Mouse (Mus musculus): ENCODE measurements at regions not wholly inside any gene's neighbourhood (a gene's known extent, or its start where the extent isn't known, plus 50 kb on each side); places are given as distances from the start of the nearest gene placed in this dataset.

DNA sequence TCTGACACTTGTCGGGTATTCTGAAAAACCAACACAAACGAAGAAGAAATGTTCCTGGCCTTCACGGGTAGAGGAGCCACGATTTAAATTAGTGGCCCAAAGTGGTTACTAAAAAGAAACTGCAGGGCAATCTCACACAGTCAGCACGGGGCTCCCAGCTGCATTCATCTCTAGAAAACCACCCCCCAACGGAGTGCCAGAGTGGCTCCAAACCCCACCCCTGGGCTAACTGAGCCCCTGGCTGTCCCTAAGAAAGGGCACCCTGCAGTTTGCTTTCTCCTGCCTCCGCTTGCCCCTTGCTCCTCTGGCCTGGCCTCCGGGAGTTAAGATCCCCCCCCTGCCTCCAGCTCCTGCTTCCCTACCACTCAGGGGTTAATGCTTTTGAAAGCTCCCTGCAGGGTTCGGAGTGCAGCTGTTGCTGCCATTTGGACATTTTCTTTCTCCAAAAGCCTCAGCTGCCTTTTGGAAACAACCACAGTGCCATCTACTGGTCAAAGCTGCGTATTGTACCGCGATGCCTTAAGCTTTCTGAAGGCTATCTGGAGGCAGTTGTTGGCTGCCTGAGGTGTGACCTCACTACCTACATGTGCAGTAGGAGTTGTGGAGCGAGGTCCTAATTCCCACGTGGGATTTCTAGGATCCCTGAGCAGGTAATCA lies 92.9 kb upstream of the Castor2 start:
- Histone ChIP-seq H3K27me3 (ENCODE audit: control insufficient read depth, insufficient read depth, low read length) (no peaks in the 10 kb centered on the region), H3K36me3 (ENCODE audit: control insufficient read depth, insufficient read depth, low read length) (no peaks in the 10 kb centered on the region), H3K4me3 (ENCODE audit: low read depth, low read length) (no peak overlapping the region), H3K9ac (replicated peaks; ENCODE audit: low read depth, low read length) (no peak overlapping the region), H3K4me2 (replicated peaks; ENCODE audit: low read depth, low read length) (peak overlapping the region; percentile 26), H3K4me1 (ENCODE audit: control insufficient read depth, insufficient read depth, low read length) (no peaks in the 10 kb centered on the region), H3K9me3 (ENCODE audit: control insufficient read depth, low read depth, low read length) (peaks cover 3% of the 10 kb centered on the region; the same call in 1 of the 2 replicates), H3K27ac (ENCODE audit: low read length) (no peak overlapping the region)
- WGBS = 4% methylated on average over 14 of the region's 14 CpGs
- ATAC-seq (ENCODE audit: insufficient number of reproducible peaks, insufficient read depth, low FRiP score, low read depth) = peak; percentile 81

DNA sequence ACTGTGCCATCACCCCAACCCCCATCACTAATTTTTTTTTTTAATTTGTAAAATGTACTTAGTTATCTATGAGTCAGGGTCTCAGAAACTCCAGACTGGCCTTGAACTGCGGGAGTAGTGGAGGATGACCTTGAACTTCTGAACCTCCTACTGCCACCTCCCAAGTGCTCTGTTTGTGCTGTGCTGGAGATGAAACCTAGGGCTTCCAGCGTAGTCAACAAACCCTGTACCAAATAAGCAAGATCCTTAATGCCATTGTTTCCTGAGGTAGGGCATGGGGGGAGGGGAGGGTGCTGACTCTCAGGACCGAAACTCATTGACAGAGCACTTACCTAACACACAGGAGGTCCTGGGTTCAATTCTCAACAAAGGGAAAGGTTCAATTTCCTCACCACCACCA lies 93.5 kb upstream of the Castor2 start:
- no peaks in the 10 kb centered on the region for H3K27me3 ChIP-seq (ENCODE audit: control insufficient read depth, insufficient read depth, low read length)
- WGBS = 68% methylated on average over 3 of the region's 3 CpGs
- no peak overlapping the region for H3K9ac ChIP-seq (replicated peaks; ENCODE audit: low read depth, low read length)
- H3K4me1 ChIP-seq (ENCODE audit: control insufficient read depth, insufficient read depth, low read length) = no peaks in the 10 kb centered on the region
- H3K4me3 ChIP-seq (ENCODE audit: low read depth, low read length) = no peak overlapping the region
- ATAC-seq (ENCODE audit: insufficient number of reproducible peaks, insufficient read depth, low FRiP score, low read depth) = no peak
- peaks cover 3% of the 10 kb centered on the region; the same call in 1 of the 2 replicates for H3K9me3 ChIP-seq (ENCODE audit: control insufficient read depth, low read depth, low read length)
- H3K36me3 ChIP-seq (ENCODE audit: control insufficient read depth, insufficient read depth, low read length) = no peaks in the 10 kb centered on the region
- H3K4me2 ChIP-seq (replicated peaks; ENCODE audit: low read depth, low read length) = no peak overlapping the region
- no peak overlapping the region for H3K27ac ChIP-seq (ENCODE audit: low read length)

DNA sequence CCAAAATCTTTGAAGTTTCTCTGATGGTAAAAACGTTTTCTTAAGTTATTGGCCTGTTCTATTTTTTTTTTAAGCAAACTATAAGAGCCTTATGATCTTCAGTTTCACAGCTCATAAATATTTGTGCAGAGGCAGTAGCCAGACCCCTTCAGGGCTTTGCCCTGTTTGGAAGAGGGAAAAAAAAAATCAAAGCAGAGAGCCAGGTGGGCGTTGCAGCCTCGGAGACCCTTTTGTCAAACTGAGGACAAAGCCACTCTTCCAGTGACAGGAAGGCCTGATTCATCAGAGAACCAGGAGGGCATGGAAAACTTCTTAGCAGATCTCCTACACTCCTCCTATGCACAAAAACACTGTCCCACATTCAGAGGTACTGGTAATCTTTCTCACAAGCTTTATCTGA lies 99.4 kb upstream of the Castor2 start:
- no peaks in the 10 kb centered on the region for H3K27me3 ChIP-seq (ENCODE audit: control insufficient read depth, insufficient read depth, low read length)
- no peak overlapping the region for H3K4me2 ChIP-seq (replicated peaks; ENCODE audit: low read depth, low read length)
- WGBS = 9% methylated on average over 3 of the region's 3 CpGs
- ATAC-seq (ENCODE audit: insufficient number of reproducible peaks, insufficient read depth, low FRiP score, low read depth) = no peak
- peaks cover 9% of the 10 kb centered on the region; the same call in 1 of the 2 replicates for H3K4me1 ChIP-seq (ENCODE audit: control insufficient read depth, insufficient read depth, low read length)
- H3K9me3 ChIP-seq (ENCODE audit: control insufficient read depth, low read depth, low read length) = peaks cover 3% of the 10 kb centered on the region; the same call in 1 of the 2 replicates
- no peak overlapping the region for H3K9ac ChIP-seq (replicated peaks; ENCODE audit: low read depth, low read length)
- H3K36me3 ChIP-seq (ENCODE audit: control insufficient read depth, insufficient read depth, low read length) = no peaks in the 10 kb centered on the region
- H3K4me3 ChIP-seq (ENCODE audit: low read depth, low read length) = no peak overlapping the region
- no peak overlapping the region; the same call in 1 of the 2 replicates for H3K27ac ChIP-seq (ENCODE audit: low read length)

DNA sequence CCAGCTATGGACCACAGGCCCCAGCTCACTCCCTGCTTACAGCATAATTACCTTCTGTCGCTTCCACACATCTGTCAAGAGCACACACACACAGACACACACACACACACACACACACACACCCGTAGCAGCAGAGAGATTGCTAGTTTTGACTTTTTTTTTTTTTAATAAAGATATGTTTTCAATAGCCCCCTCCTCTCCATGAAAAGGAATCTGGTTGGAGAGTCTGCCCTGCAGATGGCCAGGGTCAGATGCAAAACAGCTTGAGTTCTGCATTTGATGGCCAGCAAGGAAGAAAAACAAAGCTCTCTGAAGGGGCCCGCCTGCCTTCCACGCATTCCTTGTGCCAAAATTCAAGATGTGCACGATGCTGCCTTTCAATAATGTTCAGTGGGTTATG lies 99.8 kb upstream of the Castor2 start:
- H3K4me1 ChIP-seq (ENCODE audit: control insufficient read depth, insufficient read depth, low read length) = peaks cover 9% of the 10 kb centered on the region; the same call in 1 of the 2 replicates
- H3K27ac ChIP-seq (ENCODE audit: low read length) = no peak overlapping the region
- no peak overlapping the region for H3K4me3 ChIP-seq (ENCODE audit: low read depth, low read length)
- WGBS = 14% methylated on average over 5 of the region's 5 CpGs
- H3K27me3 ChIP-seq (ENCODE audit: control insufficient read depth, insufficient read depth, low read length) = no peaks in the 10 kb centered on the region
- no peaks in the 10 kb centered on the region for H3K36me3 ChIP-seq (ENCODE audit: control insufficient read depth, insufficient read depth, low read length)
- H3K4me2 ChIP-seq (replicated peaks; ENCODE audit: low read depth, low read length) = no peak overlapping the region
- H3K9ac ChIP-seq (replicated peaks; ENCODE audit: low read depth, low read length) = no peak overlapping the region
- no peak for ATAC-seq (ENCODE audit: insufficient number of reproducible peaks, insufficient read depth, low FRiP score, low read depth)
- H3K9me3 ChIP-seq (ENCODE audit: control insufficient read depth, low read depth, low read length) = peaks cover 2% of the 10 kb centered on the region; the same call in 1 of the 2 replicates

DNA sequence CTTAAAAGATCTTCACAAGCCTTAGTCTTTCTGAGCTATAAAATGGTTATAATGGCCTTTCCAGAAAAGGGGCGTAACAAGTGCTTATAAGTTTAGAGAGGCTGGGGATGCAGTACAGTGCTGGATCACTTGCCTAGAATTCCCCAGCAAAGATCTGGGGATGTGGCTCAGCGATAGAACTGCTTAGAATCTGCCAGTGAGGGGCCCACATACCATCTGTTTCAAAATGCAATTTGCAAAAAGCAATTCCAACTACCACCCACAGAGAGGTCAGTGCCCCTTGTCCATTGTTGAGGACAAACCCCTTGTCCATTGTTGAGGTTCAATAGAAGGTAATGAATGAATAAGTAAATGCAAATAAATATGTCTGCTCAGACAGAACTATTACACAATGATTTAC lies 107.5 kb upstream of the Castor2 start:
- no peak overlapping the region for H3K4me2 ChIP-seq (replicated peaks; ENCODE audit: low read depth, low read length)
- no peaks in the 10 kb centered on the region for H3K36me3 ChIP-seq (ENCODE audit: control insufficient read depth, insufficient read depth, low read length)
- no peak overlapping the region for H3K4me3 ChIP-seq (ENCODE audit: low read depth, low read length)
- no peaks in the 10 kb centered on the region for H3K27me3 ChIP-seq (ENCODE audit: control insufficient read depth, insufficient read depth, low read length)
- ATAC-seq (ENCODE audit: insufficient number of reproducible peaks, insufficient read depth, low FRiP score, low read depth) = no peak
- no peaks in the 10 kb centered on the region for H3K4me1 ChIP-seq (ENCODE audit: control insufficient read depth, insufficient read depth, low read length)
- H3K27ac ChIP-seq (ENCODE audit: low read length) = no peak overlapping the region
- H3K9ac ChIP-seq (replicated peaks; ENCODE audit: low read depth, low read length) = no peak overlapping the region
- no peaks in the 10 kb centered on the region for H3K9me3 ChIP-seq (ENCODE audit: control insufficient read depth, low read depth, low read length)
- WGBS = 78% methylated on average over 2 of the region's 2 CpGs

DNA sequence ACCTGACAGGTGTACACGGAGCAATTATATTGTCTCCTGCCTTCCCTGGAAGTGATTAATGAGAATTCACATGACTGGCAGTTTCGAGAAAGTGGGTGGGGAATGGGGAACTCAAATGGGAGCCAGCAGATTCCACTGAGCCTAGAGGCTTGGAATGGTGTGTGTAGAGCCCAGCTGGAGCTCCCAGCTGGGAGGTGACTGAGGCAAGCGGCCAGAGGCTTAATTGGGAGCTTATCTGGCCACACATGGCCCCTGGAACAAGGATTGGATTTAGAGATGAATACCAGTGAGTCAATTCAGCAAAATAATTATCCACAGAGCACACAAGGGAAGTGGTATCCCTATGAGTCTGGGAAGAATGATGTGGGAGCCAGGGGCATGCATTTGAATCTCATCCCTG lies 108.0 kb upstream of the Castor2 start:
- no peaks in the 10 kb centered on the region for H3K9me3 ChIP-seq (ENCODE audit: control insufficient read depth, low read depth, low read length)
- WGBS = 36% methylated on average over 3 of the region's 3 CpGs
- no peaks in the 10 kb centered on the region for H3K36me3 ChIP-seq (ENCODE audit: control insufficient read depth, insufficient read depth, low read length)
- no peak overlapping the region for H3K4me2 ChIP-seq (replicated peaks; ENCODE audit: low read depth, low read length)
- no peak overlapping the region for H3K9ac ChIP-seq (replicated peaks; ENCODE audit: low read depth, low read length)
- no peaks in the 10 kb centered on the region for H3K4me1 ChIP-seq (ENCODE audit: control insufficient read depth, insufficient read depth, low read length)
- no peak for ATAC-seq (ENCODE audit: insufficient number of reproducible peaks, insufficient read depth, low FRiP score, low read depth)
- no peak overlapping the region for H3K4me3 ChIP-seq (ENCODE audit: low read depth, low read length)
- no peaks in the 10 kb centered on the region for H3K27me3 ChIP-seq (ENCODE audit: control insufficient read depth, insufficient read depth, low read length)
- no peak overlapping the region for H3K27ac ChIP-seq (ENCODE audit: low read length)

DNA sequence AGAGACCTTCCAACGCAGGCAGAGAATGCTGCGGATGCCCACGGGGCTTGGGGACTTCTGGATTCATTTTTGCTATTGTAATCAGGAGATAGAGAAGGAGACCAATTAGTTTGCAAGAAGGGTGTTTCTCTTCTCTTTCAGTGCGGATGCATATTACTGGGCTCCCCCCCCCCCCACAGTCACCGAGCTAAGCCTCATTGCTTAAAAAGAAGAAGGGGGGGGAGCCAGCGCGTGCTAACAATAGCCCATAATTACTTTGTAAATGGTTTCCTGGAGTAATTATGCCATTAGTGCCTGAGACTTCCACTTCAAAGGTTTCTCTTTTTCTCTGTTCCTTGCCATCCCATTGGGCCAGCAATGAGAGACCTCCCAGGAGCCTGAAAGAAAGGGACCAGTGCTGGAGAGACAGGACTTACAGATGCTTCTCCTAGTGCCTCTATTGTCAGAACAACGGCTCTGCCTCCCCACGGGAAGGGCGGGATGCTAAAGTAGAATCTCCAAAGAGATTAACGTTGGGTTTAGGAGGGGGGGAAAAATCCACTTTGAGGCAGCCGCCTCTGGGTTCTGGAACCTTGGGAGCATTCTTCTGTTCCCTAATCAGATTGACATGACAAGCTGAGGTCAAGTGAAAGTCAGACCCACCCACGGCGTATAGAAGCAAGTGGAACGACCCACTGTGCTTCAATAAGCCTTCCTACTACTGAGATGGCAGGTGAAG lies 116.1 kb upstream of the Castor2 start:
- H3K4me2 ChIP-seq (replicated peaks; ENCODE audit: low read depth, low read length) = no peak overlapping the region
- H3K36me3 ChIP-seq (ENCODE audit: control insufficient read depth, insufficient read depth, low read length) = no peaks in the 10 kb centered on the region
- no peak for ATAC-seq (ENCODE audit: insufficient number of reproducible peaks, insufficient read depth, low FRiP score, low read depth)

DNA sequence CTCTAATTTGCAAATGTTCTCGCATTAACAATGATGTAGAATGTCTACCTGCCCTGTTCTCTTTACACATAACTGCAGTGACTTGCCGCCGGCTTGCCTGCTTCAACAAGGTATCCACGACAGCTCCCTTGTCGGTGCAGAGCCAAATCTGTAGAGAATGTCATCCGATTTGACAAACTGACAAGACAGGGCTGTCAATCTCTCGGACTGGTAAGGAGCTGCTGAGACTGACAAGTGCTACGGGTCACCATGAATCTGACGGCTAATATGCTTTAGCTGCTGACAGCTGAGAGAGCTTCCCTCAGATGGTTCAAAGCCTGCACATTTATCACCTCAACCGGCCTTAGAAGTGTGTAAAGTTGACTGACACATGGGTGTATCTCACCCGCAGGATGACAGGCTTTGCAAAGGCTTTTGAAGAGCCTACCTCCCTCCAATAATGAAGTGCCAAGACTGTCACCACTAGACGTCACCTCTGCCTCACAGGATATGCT lies 129.0 kb upstream of the Castor2 start:
- H3K27ac ChIP-seq (ENCODE audit: low read length) = no peak overlapping the region
- H3K4me2 ChIP-seq (replicated peaks; ENCODE audit: low read depth, low read length) = no peak overlapping the region
- H3K9ac ChIP-seq (replicated peaks; ENCODE audit: low read depth, low read length) = no peak overlapping the region
- WGBS = 64% methylated on average over 12 of the region's 12 CpGs
- H3K9me3 ChIP-seq (ENCODE audit: control insufficient read depth, low read depth, low read length) = no peaks in the 10 kb centered on the region; the same call in 1 of the 2 replicates
- ATAC-seq (ENCODE audit: insufficient number of reproducible peaks, insufficient read depth, low FRiP score, low read depth) = no peak
- no peaks in the 10 kb centered on the region for H3K36me3 ChIP-seq (ENCODE audit: control insufficient read depth, insufficient read depth, low read length)
- no peaks in the 10 kb centered on the region for H3K27me3 ChIP-seq (ENCODE audit: control insufficient read depth, insufficient read depth, low read length)
- no peak overlapping the region for H3K4me3 ChIP-seq (ENCODE audit: low read depth, low read length)
- no peaks in the 10 kb centered on the region for H3K4me1 ChIP-seq (ENCODE audit: control insufficient read depth, insufficient read depth, low read length)

More for the DNA sequence above, 116.1 kb upstream of the Castor2 start:
- 15% methylated on average over 15 of the region's 15 CpGs for WGBS
- Histone ChIP-seq H3K4me3 (ENCODE audit: low read depth, low read length) (no peak overlapping the region), H3K9me3 (ENCODE audit: control insufficient read depth, low read depth, low read length) (no peaks in the 10 kb centered on the region), H3K27me3 (ENCODE audit: control insufficient read depth, insufficient read depth, low read length) (0 out of 2 replicates have a peak, but pooled peaks cover 2% of the 10 kb centered on the region), H3K9ac (replicated peaks; ENCODE audit: low read depth, low read length) (no peak overlapping the region), H3K4me1 (ENCODE audit: control insufficient read depth, insufficient read depth, low read length) (no peaks in the 10 kb centered on the region), H3K27ac (ENCODE audit: low read length) (no peak overlapping the region)
